Mouse (Mus musculus): ENCODE measurements around the gene Tbc1d4.
"Not testable (repeated sequence)": the region's sequence is repeated elsewhere in the genome, so short reads cannot be mapped to it uniquely, and the experiment has no call there.

The Tbc1d4 gene

GRCm38 (mm10) chr14:101595301-101596080 lies 13.5 kb downstream of the Tbc1d4 start:
- no peak for DNase-seq (ENCODE audit: low spot score)

- DNase-seq (ENCODE audit: low spot score): no peak
Measured at GRCm38 (mm10) chr14:101594001-101594400, 15.0 kb downstream of the Tbc1d4 start.

DNA sequence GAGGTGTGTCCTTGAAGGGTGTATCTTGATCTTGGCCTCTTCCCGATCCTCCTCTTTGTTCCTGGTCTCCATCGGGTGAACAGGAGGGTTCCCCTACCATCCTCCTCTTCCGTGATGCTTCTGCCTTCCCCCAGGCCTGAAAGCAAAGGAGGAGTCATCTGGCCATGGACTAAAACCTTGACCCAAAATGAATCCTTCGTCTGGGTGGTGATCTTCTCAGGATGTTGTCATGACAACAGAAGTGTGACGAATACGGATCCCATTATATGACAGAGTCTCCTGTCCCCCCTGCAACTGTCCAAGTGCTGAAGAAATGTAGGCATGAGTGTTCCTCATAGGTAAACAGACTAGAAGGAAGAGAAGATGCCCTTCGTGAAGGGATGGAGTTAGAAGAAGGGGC lies 15.7 kb downstream of the Tbc1d4 start:
- no peak for DNase-seq (ENCODE audit: low spot score)

- no peak for DNase-seq (ENCODE audit: low spot score)
Measured at GRCm38 (mm10) chr14:101591101-101591500, 17.9 kb downstream of the Tbc1d4 start.

GRCm38 (mm10) chr14:101588209-101588991 lies 20.6 kb downstream of the Tbc1d4 start:
- not testable (repeated sequence) for DNase-seq (ENCODE audit: low spot score)

DNA sequence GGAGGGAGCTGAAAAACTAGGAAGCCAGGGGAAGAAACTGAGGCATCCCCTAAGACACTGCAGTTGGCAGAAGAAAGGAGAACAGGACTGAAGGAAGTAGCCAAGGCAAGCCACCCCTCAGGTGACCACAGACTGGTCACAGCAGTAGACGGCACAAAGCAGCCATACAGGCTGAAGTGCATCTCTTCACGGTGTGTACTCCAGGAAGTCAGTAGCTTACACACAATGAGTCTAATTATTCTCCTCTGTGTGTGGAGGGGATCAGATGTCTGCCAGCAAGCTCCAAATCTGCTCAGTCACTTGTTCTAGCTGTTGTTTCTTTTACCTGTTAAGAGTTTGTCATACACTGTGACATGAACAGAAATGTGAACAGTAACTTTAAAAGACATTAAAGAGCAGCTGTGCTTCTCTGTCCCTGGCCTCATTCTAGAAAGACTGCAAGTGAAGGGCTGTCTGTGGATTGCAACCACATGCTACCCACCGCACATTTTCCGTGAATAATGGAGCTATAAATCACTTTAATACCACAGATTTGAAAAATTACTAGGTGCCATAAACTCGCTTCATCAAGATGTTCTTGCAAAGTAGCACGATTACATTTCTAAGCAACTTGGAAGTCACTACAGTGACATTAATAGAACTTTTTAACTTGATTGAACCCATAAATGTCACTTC lies 21.5 kb downstream of the Tbc1d4 start:
- not testable (repeated sequence) for DNase-seq (ENCODE audit: low spot score)

- no peak for DNase-seq (ENCODE audit: low spot score)
Measured at GRCm38 (mm10) chr14:101586096-101586495, 22.9 kb downstream of the Tbc1d4 start.

- no peak for DNase-seq (ENCODE audit: low spot score)
Measured at GRCm38 (mm10) chr14:101575651-101576050, 33.3 kb downstream of the Tbc1d4 start.

- DNase-seq (ENCODE audit: low spot score): no peak
Measured at GRCm38 (mm10) chr14:101574536-101574935, 34.5 kb downstream of the Tbc1d4 start.

- no peak for DNase-seq (ENCODE audit: low spot score)
Measured at GRCm38 (mm10) chr14:101573107-101573614, 35.8 kb downstream of the Tbc1d4 start.

DNA sequence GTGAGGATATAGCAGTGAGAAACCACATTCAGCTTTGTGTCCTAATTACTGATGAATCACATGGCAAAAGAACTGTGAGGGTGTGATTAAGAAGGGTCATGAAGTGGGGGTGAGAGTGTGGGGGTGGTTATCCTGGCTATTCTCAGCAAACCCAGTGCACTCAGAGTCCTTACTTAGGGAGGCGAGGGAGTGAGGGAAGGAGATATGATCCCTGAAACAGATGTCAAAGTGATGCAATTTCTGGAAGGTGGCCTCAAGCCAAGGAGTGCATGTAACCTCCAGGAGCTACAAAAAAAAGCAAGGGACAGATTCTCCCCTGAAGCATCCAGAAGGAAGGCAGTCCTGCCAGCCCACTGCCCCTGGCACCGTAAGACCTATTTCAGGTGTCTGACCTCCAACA lies 40.2 kb downstream of the Tbc1d4 start:
- DNase-seq (ENCODE audit: low spot score): no peak

DNA sequence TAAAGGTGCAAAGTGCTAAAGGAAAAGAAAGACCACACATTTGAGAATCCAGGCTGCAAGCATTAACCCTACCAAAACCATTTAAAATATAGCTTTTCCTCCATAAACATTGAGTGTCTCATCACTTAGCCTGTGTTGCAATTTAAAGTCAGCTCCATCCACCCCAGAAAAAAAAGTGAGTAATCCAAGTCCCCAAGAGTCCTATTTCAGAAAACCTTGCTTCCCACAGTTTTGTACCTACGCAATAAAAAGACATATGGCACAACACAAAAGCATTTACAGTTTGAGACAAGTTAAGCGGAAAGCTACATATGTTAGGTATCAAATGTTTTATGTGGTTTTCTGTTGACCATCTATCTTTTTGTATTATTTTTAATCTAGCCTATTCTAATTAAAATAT lies 42.3 kb downstream of the Tbc1d4 start:
- DNase-seq (ENCODE audit: low spot score): no peak

GRCm38 (mm10) chr14:101565661-101566060 lies 43.3 kb downstream of the Tbc1d4 start:
- no peak for DNase-seq (ENCODE audit: low spot score)

- DNase-seq (ENCODE audit: low spot score): no peak
Measured at GRCm38 (mm10) chr14:101561251-101561701, 47.7 kb downstream of the Tbc1d4 start.

GRCm38 (mm10) chr14:101559446-101559845 lies 49.5 kb downstream of the Tbc1d4 start:
- no peak for DNase-seq (ENCODE audit: low spot score)

DNA sequence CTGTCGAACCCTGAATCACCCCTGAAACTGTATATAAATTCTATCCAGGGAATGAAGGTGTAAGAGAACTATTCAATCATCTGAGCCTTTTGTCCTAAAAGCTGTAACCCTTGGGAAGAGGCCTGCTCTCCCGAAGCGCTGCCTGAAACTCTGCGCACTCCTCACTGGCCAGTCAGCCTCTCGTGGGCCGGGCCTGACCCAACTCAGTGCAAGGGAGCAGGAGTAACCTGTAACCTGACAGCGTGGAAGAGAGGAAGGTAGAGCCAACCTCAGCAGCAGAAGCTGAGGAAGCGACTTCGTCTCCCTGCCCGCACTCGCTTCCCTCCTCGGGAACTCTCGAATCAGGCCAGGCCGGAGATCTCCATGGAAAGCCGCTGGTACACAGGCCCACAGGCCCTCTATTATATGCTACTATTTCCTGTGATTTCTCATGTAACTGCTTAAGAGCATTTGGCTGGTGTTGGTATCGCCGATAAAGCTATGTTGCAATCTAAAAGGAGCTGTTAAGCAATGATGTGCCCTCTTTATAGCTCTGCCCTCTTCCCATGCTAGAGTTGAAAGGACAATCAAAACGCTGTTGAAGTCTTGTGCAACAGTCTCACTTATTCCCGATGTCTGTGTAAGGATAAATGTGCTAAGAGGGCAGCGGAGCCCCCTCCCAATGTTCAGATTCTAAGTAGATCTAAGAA lies 60.0 kb downstream of the Tbc1d4 start:
- DNase-seq (ENCODE audit: low spot score): no peak

DNA sequence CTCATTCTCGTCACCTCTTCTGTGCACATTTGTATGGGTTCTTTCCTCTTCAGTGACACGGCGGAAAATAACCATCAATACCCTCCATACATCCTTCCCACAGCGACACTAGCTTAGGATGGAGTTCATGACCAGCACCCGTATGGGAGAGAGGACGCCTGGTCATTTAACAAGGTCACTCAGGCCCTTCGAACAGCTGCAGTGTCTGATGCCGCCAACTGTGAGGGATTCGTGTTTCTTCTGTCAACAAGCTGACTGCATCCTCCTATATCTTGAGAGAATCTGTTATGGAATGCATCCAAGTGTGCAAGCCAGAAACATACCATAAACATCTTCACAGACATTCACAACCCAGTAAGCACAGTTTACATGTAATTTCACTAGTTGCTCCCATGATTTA lies 67.1 kb downstream of the Tbc1d4 start:
- DNase-seq (ENCODE audit: low spot score): no peak

GRCm38 (mm10) chr14:101541141-101541540 lies 67.8 kb downstream of the Tbc1d4 start:
- no peak for DNase-seq (ENCODE audit: low spot score)

- no peak for DNase-seq (ENCODE audit: low spot score)
Measured at GRCm38 (mm10) chr14:101540466-101540865, 68.5 kb downstream of the Tbc1d4 start.

DNA sequence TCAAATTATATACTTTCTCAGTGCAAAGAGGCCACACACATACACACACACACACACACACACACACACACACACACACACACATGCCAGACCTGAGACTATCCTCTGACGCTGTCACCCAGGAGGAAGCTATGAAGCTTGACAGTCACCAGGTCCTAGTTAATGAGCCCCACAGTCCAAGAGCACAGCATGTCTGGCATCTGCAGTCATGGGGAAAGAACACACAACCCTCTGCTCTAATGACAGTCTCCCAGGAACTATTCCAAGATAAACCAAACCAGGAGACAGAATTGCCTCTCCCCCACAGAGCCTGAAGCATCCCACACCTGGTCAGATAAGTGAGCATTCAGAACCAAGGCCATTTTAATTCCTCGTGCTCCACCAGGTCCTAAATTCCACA lies 71.1 kb downstream of the Tbc1d4 start:
- DNase-seq (ENCODE audit: low spot score): no peak

- DNase-seq (ENCODE audit: low spot score): no peak
Measured at GRCm38 (mm10) chr14:101537413-101537812, 71.6 kb downstream of the Tbc1d4 start.

All from yolk sac, embryonic 10.5 days (tissue).